In the genomic region with DNA sequence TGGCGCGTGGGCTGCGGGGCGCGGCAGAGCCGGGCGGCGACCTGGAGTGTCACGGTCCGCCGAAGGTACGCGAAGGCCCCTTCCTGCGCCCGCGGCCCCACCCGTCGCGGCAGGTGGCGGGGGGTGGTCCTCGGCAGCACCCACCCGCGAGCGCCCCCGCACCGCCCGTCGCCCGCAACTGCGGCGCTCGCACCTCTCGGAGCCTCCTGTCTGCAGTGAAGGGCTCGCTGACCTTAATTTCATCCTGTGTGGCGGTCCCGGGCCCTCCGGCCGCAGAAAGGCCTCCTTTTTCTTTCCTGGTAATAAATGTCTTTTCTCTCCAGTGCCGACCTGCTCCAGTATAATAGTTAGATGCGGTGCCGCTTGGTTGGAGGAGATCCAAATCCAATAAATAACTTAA, we compare ENCODE assay signal across 7 mouse cellular contexts. TPM values are rescaled to one million over a fixed set of nuclear protein-coding genes. Genes with fewer than 3 reads are reported as not detected.
DNase-seq lines count a peak whose midpoint lies in the region; ATAC-seq and TF ChIP-seq lines count a peak whose summit lies in the region.

No protein-coding gene starts in this region.

- no peaks in the 10 kb centered on the region for H3K9me3 ChIP-seq in forebrain, embryonic 15.5 days
- no peaks in the 10 kb centered on the region for H3K9me3 ChIP-seq in hindbrain, embryonic 15.5 days
- no peaks in the 10 kb centered on the region for H3K9me3 ChIP-seq in megakaryocyte, embryonic 14.5 days

- peak overlapping the region; percentile 96 for H3K27ac ChIP-seq in bone marrow, adult 2 months (ENCODE audit: control insufficient read depth, insufficient read depth, low read depth, low read length, poor library complexity)
- H3K27ac ChIP-seq in forebrain, embryonic 15.5 days (replicated peaks): peak overlapping the region; percentile 97
- peak overlapping the region; percentile 97 for H3K27ac ChIP-seq in hindbrain, embryonic 15.5 days (replicated peaks)

- peak overlapping the region; percentile 58 for H3K4me3 ChIP-seq in bone marrow, adult 2 months (replicated peaks; ENCODE audit: control insufficient read depth, low read depth, low read length)
- H3K4me3 ChIP-seq in forebrain, embryonic 15.5 days: peak overlapping the region; percentile 91
- H3K4me3 ChIP-seq in hindbrain, embryonic 15.5 days: peak overlapping the region; percentile 90
- H3K4me3 ChIP-seq in megakaryocyte, embryonic 14.5 days (replicated peaks): peak overlapping the region; percentile 95

- TF ChIP-seq CTCF in bone marrow, adult 2 months (IDR thresholded peaks at IDR 0.05; ENCODE audit: control insufficient read depth, insufficient read depth, low read length): no peak

- no peak for TF ChIP-seq POLR2A in bone marrow, adult 2 months (IDR thresholded peaks at IDR 0.05; ENCODE audit: borderline replicate concordance, control insufficient read depth, low read depth, low read length)

- no peaks in the 10 kb centered on the region for H3K4me1 ChIP-seq in bone marrow, adult 2 months (ENCODE audit: control insufficient read depth, insufficient read depth, low read length)
- H3K4me1 ChIP-seq in forebrain, embryonic 15.5 days: peaks cover 62% of the 10 kb centered on the region
- H3K4me1 ChIP-seq in hindbrain, embryonic 15.5 days (replicated peaks): peaks cover 66% of the 10 kb centered on the region
- peaks cover 37% of the 10 kb centered on the region for H3K4me1 ChIP-seq in megakaryocyte, embryonic 14.5 days

- under 1% methylated on average over 41 of the region's 41 CpGs for WGBS in bone marrow, adult 2 months
- WGBS in forebrain, embryonic 15.5 days: under 1% methylated on average over 34 of the region's 41 CpGs
- WGBS in hindbrain, embryonic 15.5 days: under 1% methylated on average over 40 of the region's 41 CpGs

- H3K9ac ChIP-seq in forebrain, embryonic 15.5 days (replicated peaks): peak overlapping the region; percentile 100
- H3K9ac ChIP-seq in hindbrain, embryonic 15.5 days: peak overlapping the region; percentile 99

- DNase-seq in MN1 (ENCODE audit: low spot score): peak; percentile 49
- DNase-seq in left cerebral cortex, postnatal 14 days (ENCODE audit: low spot score in 2 of 2): peak; percentile 31 to 51
- peak; percentile 61 for DNase-seq in splenic B cell, adult 2 months (ENCODE audit: low read depth, low spot score)

- intact Hi-C loops in left cerebral cortex, postnatal 14 days (cut with DNase I): no loop called here

- H3K36me3 ChIP-seq in forebrain, embryonic 15.5 days: peaks cover 9% of the 10 kb centered on the region
- H3K36me3 ChIP-seq in hindbrain, embryonic 15.5 days: peaks cover 20% of the 10 kb centered on the region
- H3K36me3 ChIP-seq in megakaryocyte, embryonic 14.5 days (replicated peaks; ENCODE audit: low read length): peaks cover 26% of the 10 kb centered on the region
- H3K36me3 ChIP-seq in splenic B cell, adult 2 months (ENCODE audit: control insufficient read depth, insufficient read depth, low read length, poor library complexity, severe bottlenecking): no peaks in the 10 kb centered on the region

- ATAC-seq in forebrain, embryonic 15.5 days (replicated peaks): peak; percentile 34
- ATAC-seq in hindbrain, embryonic 15.5 days (ENCODE audit: low FRiP score, low read depth): peak; percentile 36

- peak overlapping the region; percentile 59 for H3K4me2 ChIP-seq in forebrain, embryonic 15.5 days (replicated peaks)
- H3K4me2 ChIP-seq in hindbrain, embryonic 15.5 days: peak overlapping the region; percentile 73

- H3K27me3 ChIP-seq in forebrain, embryonic 15.5 days: no peaks in the 10 kb centered on the region
- no peaks in the 10 kb centered on the region for H3K27me3 ChIP-seq in hindbrain, embryonic 15.5 days
- H3K27me3 ChIP-seq in megakaryocyte, embryonic 14.5 days (replicated peaks): no peaks in the 10 kb centered on the region
- H3K27me3 ChIP-seq in splenic B cell, adult 2 months (ENCODE audit: control insufficient read depth, insufficient read depth, low read length, poor library complexity, severe bottlenecking): no peaks in the 10 kb centered on the region

RNA-seq across cellular contexts. Expression of a gene that starts 0.5 kb away (rescaled TPM):
- polyA plus RNA-seq in bone marrow, adult 2 months (2011; ENCODE audit: insufficient read depth, insufficient read length, low replicate concordance, missing spikeins): 13.8 and 23.4 TPM in 2 replicates
- 224 and 227 TPM in 2 replicates for polyA plus RNA-seq in forebrain, embryonic 15.5 days (2015; fragmentation: Nextera tagmentation; extraction: Ambion mirVana)
- polyA plus RNA-seq in hindbrain, embryonic 15.5 days (2015; fragmentation: Nextera tagmentation; extraction: Ambion mirVana): 216 and 240 TPM in 2 replicates
- total RNA-seq in left cerebral cortex, postnatal 14 days (2021): 1,000 to 10,000 TPM in 1 of 2 experiments, 100 to 1,000 TPM in 1; 952 to 1,021 TPM
- polyA plus RNA-seq in megakaryocyte, embryonic 14.5 days (2012; ENCODE audit: insufficient read depth, low replicate concordance): 4.4 and 63.0 TPM in 2 replicates

RNA-seq across cellular contexts. Expression of a gene that starts 30.7 kb away (rescaled TPM):
- polyA plus RNA-seq in bone marrow, adult 2 months (2011; ENCODE audit: insufficient read depth, insufficient read length, low replicate concordance, missing spikeins): 14.8 and 16.6 TPM in 2 replicates
- polyA plus RNA-seq in forebrain, embryonic 15.5 days (2015; fragmentation: Nextera tagmentation; extraction: Ambion mirVana): 92.6 and 95.7 TPM in 2 replicates
- 64.4 and 69.8 TPM in 2 replicates for polyA plus RNA-seq in hindbrain, embryonic 15.5 days (2015; fragmentation: Nextera tagmentation; extraction: Ambion mirVana)
- 10 to 100 TPM; 35.9 to 37.4 TPM for total RNA-seq in left cerebral cortex, postnatal 14 days (2021)
- 8.3 and 30.4 TPM in 2 replicates for polyA plus RNA-seq in megakaryocyte, embryonic 14.5 days (2012; ENCODE audit: insufficient read depth, low replicate concordance)

Comparison
In these comparisons a context has a peak if more than half of its experiments do, and no peak if none do; other contexts are left out.
1. Peak in every context shown above with its lines: DNase-seq, ATAC-seq, H3K4me3 ChIP-seq and H3K27ac ChIP-seq.